Mouse (Mus musculus): ENCODE measurements around the gene Stk17b.
"Not testable (repeated sequence)": the region's sequence is repeated elsewhere in the genome, so short reads cannot be mapped to it uniquely, and the experiment has no call there.

Gene Stk17b

DNA sequence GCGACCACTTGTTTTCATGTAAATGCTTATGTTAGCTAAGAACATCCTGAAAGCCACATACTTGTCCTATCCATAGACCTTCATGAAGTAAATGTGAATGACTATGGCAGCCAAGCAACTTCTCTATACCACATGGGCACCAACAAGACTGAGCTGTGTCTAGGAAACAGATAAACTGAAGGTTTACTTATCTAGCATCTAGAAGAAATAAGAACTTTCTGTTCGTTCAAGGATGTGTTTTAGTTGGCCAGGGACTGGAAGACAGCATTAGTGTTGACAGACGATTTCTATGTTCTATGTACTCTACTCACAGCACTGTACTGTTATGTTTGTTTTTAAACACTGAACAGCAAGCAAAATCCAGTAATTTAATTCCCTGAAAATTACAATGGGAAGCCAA lies 2.9 kb downstream of the Stk17b start:
- no peak for DNase-seq (ENCODE audit: low read depth)

- DNase-seq (ENCODE audit: low read depth) = no peak
Measured at GRCm38 (mm10) chr1:53781311-53781710, 3.7 kb downstream of the Stk17b start.

DNA sequence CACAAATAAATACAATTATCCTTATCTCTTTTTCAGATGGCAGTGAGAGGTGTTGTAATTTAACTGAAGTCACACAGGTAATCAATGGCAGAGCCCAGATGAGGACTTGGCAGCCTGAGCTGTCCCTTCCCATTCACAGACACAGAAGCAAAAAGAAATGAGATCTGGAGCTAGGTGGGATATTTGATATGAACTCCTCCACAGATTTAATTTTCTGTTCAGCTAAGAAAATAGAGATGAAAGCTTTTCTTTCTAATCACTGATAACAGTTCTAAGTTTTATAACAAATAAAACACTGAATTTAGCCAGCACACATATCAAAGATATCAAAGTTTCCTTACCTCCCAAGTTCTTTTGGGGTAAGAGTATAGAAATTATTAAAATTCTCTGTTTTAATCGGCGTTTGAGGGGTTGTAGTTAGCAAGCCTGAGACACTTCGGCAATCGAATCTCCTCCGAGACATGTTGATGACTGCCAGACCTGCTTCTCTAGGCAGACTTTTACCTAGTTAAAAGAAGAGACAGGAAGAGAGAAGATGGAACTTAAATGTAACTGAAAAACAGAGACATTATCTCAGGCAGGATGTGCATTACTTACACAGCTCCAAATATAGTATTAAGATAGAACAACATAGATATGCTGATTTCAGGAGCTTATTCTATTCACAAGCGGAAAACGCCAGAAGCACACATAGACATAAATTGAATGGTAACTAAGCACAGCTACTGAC lies 8.7 kb downstream of the Stk17b start:
- no peak for DNase-seq (ENCODE audit: low read depth)

GRCm38 (mm10) chr1:53775545-53775944 lies 9.5 kb downstream of the Stk17b start:
- DNase-seq (ENCODE audit: low read depth) = no peak

- DNase-seq (ENCODE audit: low read depth) = no peak
Measured at GRCm38 (mm10) chr1:53775036-53775435, 10.0 kb downstream of the Stk17b start.

DNA sequence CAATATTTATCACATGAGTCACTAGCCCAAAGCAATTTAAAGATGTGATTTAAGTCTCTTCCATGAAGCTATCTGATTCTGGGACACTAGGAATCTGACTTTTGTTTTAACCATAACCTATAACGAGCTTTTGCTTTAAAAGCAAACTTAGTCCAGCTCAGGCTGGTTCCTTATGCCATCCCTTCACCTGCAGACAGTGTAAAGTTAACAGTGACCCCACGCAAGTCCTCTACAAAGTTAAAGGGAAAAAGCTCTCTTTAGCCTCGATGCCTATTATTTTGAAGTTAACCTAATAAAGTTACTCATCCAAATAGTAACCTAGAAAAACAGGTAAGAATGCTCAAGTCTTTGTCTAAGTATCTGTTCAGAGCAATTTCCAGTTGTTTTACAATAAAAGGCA lies 10.5 kb downstream of the Stk17b start:
- no peak for DNase-seq (ENCODE audit: low read depth)

DNA sequence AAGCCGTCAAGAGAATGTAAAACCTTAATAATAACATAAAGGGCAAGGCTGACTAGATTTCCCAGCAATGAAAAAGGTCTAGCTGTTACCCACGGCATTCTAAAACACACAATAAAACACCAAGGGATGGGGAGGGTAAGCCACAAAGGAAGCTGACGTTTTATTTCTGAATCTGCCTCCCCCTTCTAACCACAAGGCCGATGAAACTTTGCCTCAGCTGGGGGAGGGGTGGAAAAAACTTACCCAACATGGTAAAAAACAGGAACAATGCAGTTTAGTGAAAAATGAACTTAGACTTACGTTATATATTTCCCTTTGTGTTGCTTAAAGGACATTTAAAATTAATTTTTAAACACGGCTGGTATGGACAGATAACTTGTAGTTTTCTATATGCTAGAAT lies 11.0 kb downstream of the Stk17b start:
- DNase-seq (ENCODE audit: low read depth) = peak; percentile 80

- no peak for DNase-seq (ENCODE audit: low read depth)
Measured at GRCm38 (mm10) chr1:53772967-53773366, 12.1 kb downstream of the Stk17b start.

GRCm38 (mm10) chr1:53771476-53771875 lies 13.5 kb downstream of the Stk17b start:
- DNase-seq (ENCODE audit: low read depth) = no peak

GRCm38 (mm10) chr1:53766112-53766511 lies 18.9 kb downstream of the Stk17b start:
- no peak for DNase-seq (ENCODE audit: low read depth)

- DNase-seq (ENCODE audit: low read depth) = peak; percentile 74
Measured at GRCm38 (mm10) chr1:53757316-53757715, 27.7 kb downstream of the Stk17b start.

DNA sequence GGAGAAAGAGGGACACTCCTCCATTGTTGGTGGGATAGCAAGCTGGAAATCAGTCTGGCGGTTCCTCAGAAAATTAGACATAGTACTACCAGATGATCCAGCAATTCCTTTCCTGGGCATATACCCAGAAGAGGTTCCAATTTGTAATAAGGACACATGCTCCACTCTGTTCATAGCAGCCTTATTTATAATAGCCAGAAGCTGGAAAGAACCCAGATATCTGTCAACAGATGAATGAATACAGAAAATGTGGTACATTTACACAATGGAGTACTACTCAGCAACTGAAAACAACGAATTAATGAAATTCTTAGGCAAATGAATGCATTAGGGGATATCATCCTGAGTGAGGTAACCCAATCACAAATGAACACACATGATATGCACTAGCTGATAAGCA lies 31.5 kb downstream of the Stk17b start:
- DNase-seq (ENCODE audit: low read depth) = peak; percentile 14

GRCm38 (mm10) chr1:53751144-53751543 lies 33.9 kb downstream of the Stk17b start:
- no peak for DNase-seq (ENCODE audit: low read depth)

GRCm38 (mm10) chr1:53750697-53751096 lies 34.3 kb downstream of the Stk17b start:
- not testable (repeated sequence) for DNase-seq (ENCODE audit: low read depth)

- not testable (repeated sequence) for DNase-seq (ENCODE audit: low read depth)
Measured at GRCm38 (mm10) chr1:53749881-53750385, 35.1 kb downstream of the Stk17b start.

DNA sequence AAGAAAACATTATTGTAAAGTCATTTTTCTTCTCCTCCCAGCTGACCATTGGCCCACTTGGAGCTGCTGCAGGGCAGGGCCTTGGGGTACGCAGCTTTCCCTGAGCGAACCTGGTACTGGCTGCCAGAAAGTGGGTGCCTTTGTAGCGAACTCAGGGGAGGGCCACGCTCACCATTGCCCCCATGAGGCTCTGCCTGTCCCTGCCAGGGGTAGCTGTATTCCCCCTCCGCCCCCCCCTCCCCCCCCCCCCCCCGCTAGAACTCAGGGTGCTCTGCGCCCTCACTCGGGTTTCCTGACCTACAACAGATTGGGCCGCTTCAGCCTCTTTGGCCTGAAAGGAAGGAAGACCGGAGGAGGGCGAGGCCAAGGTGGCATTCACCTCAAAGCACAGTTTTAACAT lies 36.5 kb downstream of the Stk17b start:
- DNase-seq (ENCODE audit: low read depth) = no peak

GRCm38 (mm10) chr1:53746001-53746400 lies 39.0 kb downstream of the Stk17b start:
- DNase-seq (ENCODE audit: low read depth) = no peak

GRCm38 (mm10) chr1:53741742-53742458 lies 43.1 kb downstream of the Stk17b start:
- peak; percentile 17 for DNase-seq (ENCODE audit: low read depth)

GRCm38 (mm10) chr1:53740777-53741336 lies 44.2 kb downstream of the Stk17b start:
- DNase-seq (ENCODE audit: low read depth) = no peak

GRCm38 (mm10) chr1:53740077-53740776 lies 44.8 kb downstream of the Stk17b start:
- DNase-seq (ENCODE audit: low read depth) = not testable (repeated sequence)

DNA sequence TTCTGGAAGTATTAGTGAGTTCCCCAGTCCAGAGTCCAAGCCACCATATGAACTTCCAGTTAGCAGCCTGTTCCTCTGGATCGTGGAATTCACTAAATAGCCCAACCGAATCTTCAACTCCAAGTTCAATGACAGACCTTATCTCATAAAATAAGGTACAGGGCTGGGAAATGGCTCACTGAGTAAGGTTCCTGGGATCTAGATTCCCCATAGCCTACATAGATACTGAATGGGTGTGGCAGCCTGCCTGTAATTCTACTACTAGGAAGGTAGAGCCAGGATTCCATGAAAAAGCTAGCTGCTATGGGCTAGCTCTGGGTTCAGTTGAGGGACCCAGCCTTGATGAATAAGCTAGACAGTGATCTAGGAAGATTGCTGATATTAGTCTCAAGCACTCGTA lies 48.4 kb downstream of the Stk17b start:
- no peak for DNase-seq (ENCODE audit: low read depth)

DNA sequence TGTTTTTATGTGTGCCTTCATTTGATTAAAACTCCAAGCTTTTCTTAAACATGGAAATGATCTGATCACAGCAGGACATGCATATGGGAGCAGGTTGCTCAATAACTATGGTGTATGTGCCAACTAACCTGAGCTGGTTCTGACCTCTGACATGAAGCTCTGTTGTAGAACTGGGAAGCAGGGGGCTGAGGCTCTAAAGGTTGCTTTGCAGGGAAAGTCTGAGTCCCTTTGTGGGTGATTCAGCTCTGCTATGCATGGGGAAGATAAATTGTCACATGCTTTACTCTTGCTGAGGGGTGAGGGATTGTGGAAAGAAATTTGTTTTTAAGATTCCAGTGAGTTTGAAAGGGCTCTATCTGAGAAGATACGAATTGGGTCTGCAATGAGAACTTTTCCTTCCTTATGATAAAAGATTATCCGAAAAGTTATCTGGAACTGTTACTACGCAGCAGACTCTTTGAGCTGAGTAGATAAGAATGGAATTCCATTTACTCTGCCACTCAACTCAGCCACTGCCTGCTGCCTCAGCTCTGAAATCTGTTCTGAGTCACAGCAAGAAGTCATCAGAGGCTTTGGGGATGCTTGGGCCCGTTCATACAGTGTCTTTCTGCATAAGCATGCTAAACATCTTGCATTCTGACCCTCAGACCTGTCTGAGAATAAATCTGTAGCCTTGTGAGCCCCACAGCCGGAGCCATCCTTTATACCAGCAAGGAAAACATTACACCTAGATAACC lies 56.4 kb downstream of the Stk17b start:
- DNase-seq (ENCODE audit: low read depth) = peak; percentile 54

Data from NIH3T3 (cell line).